Mouse (Mus musculus) thymus, adult 2 months (tissue): ENCODE data around the gene Lrch3. TPM values are rescaled to one million over a fixed set of nuclear protein-coding genes. Genes with fewer than 3 reads are reported as not detected.

Experiments used
- DNase-seq: peaks from one replicate; pipeline ENCODE4 v3.0.0; 2021
- H3K27ac ChIP-seq: fragments of 200-500 bp; 2 replicates; pipeline ENCODE4 v1.5.1; 2012; ENCODE audit warnings: low read length, control low read depth; ENCODE audit not compliant: control insufficient read depth, insufficient read depth
- H3K27me3 ChIP-seq: fragments of 200-500 bp; 2 replicates; pipeline ENCODE4 v1.6.1; 2012; ENCODE audit warnings: mild to moderate bottlenecking, low read length, moderate library complexity, mixed read lengths; ENCODE audit not compliant: control insufficient read depth, insufficient read depth
- H3K36me3 ChIP-seq: fragments of 200-500 bp; 2 replicates; pipeline ENCODE4 v1.6.1; 2012; ENCODE audit warnings: mild to moderate bottlenecking, low read length, moderate library complexity; ENCODE audit not compliant: control insufficient read depth, insufficient read depth
- H3K4me1 ChIP-seq: fragments of 200-500 bp; replicated peaks from 2 replicates; pipeline ENCODE4 v1.6.1; 2012; ENCODE audit warnings: low read length; ENCODE audit not compliant: control insufficient read depth, insufficient read depth
- H3K4me3 ChIP-seq: fragments of 200-500 bp; 2 replicates; pipeline ENCODE4 v1.5.1; 2012; ENCODE audit warnings: mild to moderate bottlenecking, low read length, control low read depth, moderate library complexity; ENCODE audit not compliant: control insufficient read depth, insufficient read depth
- CTCF ChIP-seq: fragments of 200-500 bp; IDR thresholded peaks from 2 replicates; pipeline ENCODE4 v1.5.1; 2012; ENCODE audit warnings: mild to moderate bottlenecking, control low read depth, low read length, moderate library complexity, borderline replicate concordance; ENCODE audit not compliant: control insufficient read depth, poor library complexity, insufficient read depth; ENCODE audit errors: extremely low read depth
- POLR2A ChIP-seq: fragments of 200-500 bp; IDR thresholded peaks from 2 replicates; pipeline ENCODE4 v1.6.1; 2012; ENCODE audit warnings: mild to moderate bottlenecking, low read length, control low read depth, moderate library complexity; ENCODE audit not compliant: control insufficient read depth, poor library complexity, insufficient read depth; ENCODE audit errors: extremely low read depth
- WGBS: fragments of 180-500 bp; shearing (Covaris S2); methylation state at CpG from one replicate; pipeline ENCODE4 v1.1.7; 2018; 5-methylcytosine and 5-hydroxymethylcytosine counted together
- polyA plus RNA-seq: library from polyadenylated mRNA; depleted of rRNA; stranded (reverse); fragments of >200 nt; gene quantifications from 2 replicates; pipeline ENCODE4 v1.2.3, GENCODE M21; 2012

Gene Lrch3
- polyA plus RNA-seq, 1 experiment, result 43.2 TPM

- H3K27ac ChIP-seq, result no peak overlapping the region
- H3K36me3 ChIP-seq, result peaks cover 48% of the 10 kb centered on the region
- 95% methylated on average over 1 of the region's 1 CpGs for WGBS
- TF ChIP-seq CTCF (no peak), POLR2A (no peak)
- H3K4me3 ChIP-seq, result no peak overlapping the region
- no peak for DNase-seq
- H3K27me3 ChIP-seq, result no peaks in the 10 kb centered on the region
- H3K4me1 ChIP-seq, result peaks cover 7% of the 10 kb centered on the region
Measured at GRCm38 (mm10) chr16:32980227-32980626, 66.3 kb downstream of the Lrch3 start.

- no peak for DNase-seq
- H3K27ac ChIP-seq, result no peak overlapping the region
- H3K27me3 ChIP-seq, result no peaks in the 10 kb centered on the region
- no peak overlapping the region for H3K4me3 ChIP-seq
- TF ChIP-seq CTCF (no peak), POLR2A (no peak)
- WGBS, result 77% methylated on average over 4 of the region's 4 CpGs
- H3K36me3 ChIP-seq, result peaks cover 54% of the 10 kb centered on the region
- peaks cover 3% of the 10 kb centered on the region for H3K4me1 ChIP-seq
Measured at GRCm38 (mm10) chr16:32981405-32981804, 67.5 kb downstream of the Lrch3 start.

- no peak for TF ChIP-seq CTCF
- TF ChIP-seq POLR2A, result no peak
- DNase-seq, result no peak
- no peaks in the 10 kb centered on the region for H3K4me1 ChIP-seq
- no peak overlapping the region for H3K4me3 ChIP-seq
- no peaks in the 10 kb centered on the region for H3K27me3 ChIP-seq
- no peak overlapping the region for H3K27ac ChIP-seq
- WGBS, result 96% methylated on average over 2 of the region's 2 CpGs
- H3K36me3 ChIP-seq, result peaks cover 51% of the 10 kb centered on the region
Measured at GRCm38 (mm10) chr16:32984631-32985030, 70.7 kb downstream of the Lrch3 start.

- Histone ChIP-seq H3K27ac (no peak overlapping the region), H3K36me3 (peaks cover 37% of the 10 kb centered on the region), H3K4me1 (no peaks in the 10 kb centered on the region), H3K27me3 (no peaks in the 10 kb centered on the region), H3K4me3 (no peak overlapping the region)
- DNase-seq, result no peak
- TF ChIP-seq CTCF, result no peak
- 95% methylated on average over 5 of the region's 5 CpGs for WGBS
Measured at GRCm38 (mm10) chr16:32992158-32992557, 78.3 kb downstream of the Lrch3 start.

- TF ChIP-seq CTCF (no peak), POLR2A (no peak)
- H3K27me3 ChIP-seq, result no peaks in the 10 kb centered on the region
- no peak for DNase-seq
- no peak overlapping the region for H3K4me3 ChIP-seq
- WGBS, result 95% methylated on average over 9 of the region's 9 CpGs
- H3K4me1 ChIP-seq, result no peaks in the 10 kb centered on the region
- no peak overlapping the region for H3K27ac ChIP-seq
- H3K36me3 ChIP-seq, result peaks cover 62% of the 10 kb centered on the region
Measured at GRCm38 (mm10) chr16:33005216-33005615, 91.3 kb downstream of the Lrch3 start.

- Histone ChIP-seq H3K27ac (no peak overlapping the region), H3K4me3 (no peak overlapping the region), H3K27me3 (no peaks in the 10 kb centered on the region), H3K36me3 (peaks cover 47% of the 10 kb centered on the region), H3K4me1 (no peaks in the 10 kb centered on the region)
- DNase-seq, result no peak
- TF ChIP-seq CTCF, result no peak
- TF ChIP-seq POLR2A, result no peak
- WGBS, result 96% methylated on average over 7 of the region's 7 CpGs
Measured at GRCm38 (mm10) chr16:33006888-33007287, 93.0 kb downstream of the Lrch3 start.

- H3K27me3 ChIP-seq, result no peaks in the 10 kb centered on the region
- no peak for TF ChIP-seq CTCF
- TF ChIP-seq POLR2A, result no peak
- no peak overlapping the region for H3K4me3 ChIP-seq
- no peaks in the 10 kb centered on the region for H3K4me1 ChIP-seq
- WGBS, result 95% methylated on average over 7 of the region's 7 CpGs
- H3K36me3 ChIP-seq, result peaks cover 46% of the 10 kb centered on the region
- no peak overlapping the region for H3K27ac ChIP-seq
- no peak for DNase-seq
Measured at GRCm38 (mm10) chr16:33007436-33007835, 93.5 kb downstream of the Lrch3 start.
